Mouse (Mus musculus): Measurements from ENCODE around the gene Zfp709. TPM values are rescaled to one million over a fixed set of nuclear protein-coding genes. Genes with fewer than 3 reads are reported as not detected.

Zfp709 gene
- polyA plus RNA-seq, 1 experiment from 2014 or later: 7.3 TPM

Other genes starting within 250 kb of the Zfp709 start
- 22.4 and 23.1 TPM in 2 replicates for gene Unc13a, start 210.3 kb upstream of the Zfp709 start, polyA plus RNA-seq (2015; fragmentation: Nextera tagmentation; extraction: Ambion mirVana)
- gene Jak3, start 205.7 kb upstream of the Zfp709 start, polyA plus RNA-seq (2015; fragmentation: Nextera tagmentation; extraction: Ambion mirVana): 7.3 and 8.1 TPM in 2 replicates
- gene Insl3, start 192.8 kb upstream of the Zfp709 start, polyA plus RNA-seq (2015; fragmentation: Nextera tagmentation; extraction: Ambion mirVana): 1.2 and 1.5 TPM in 2 replicates
- gene B3gnt3, start 180.2 kb upstream of the Zfp709 start, polyA plus RNA-seq (2015; fragmentation: Nextera tagmentation; extraction: Ambion mirVana): 0.44 and 0.62 TPM in 2 replicates
- 78.6 and 89.5 TPM in 2 replicates for gene Fcho1, start 156.3 kb upstream of the Zfp709 start, polyA plus RNA-seq (2015; fragmentation: Nextera tagmentation; extraction: Ambion mirVana)
- gene Zfp882, start 26.6 kb downstream of the Zfp709 start, polyA plus RNA-seq (2015; fragmentation: Nextera tagmentation; extraction: Ambion mirVana): 12.9 and 16.1 TPM in 2 replicates
- gene Zfp617, start 26.6 kb downstream of the Zfp709 start, polyA plus RNA-seq (2015; fragmentation: Nextera tagmentation; extraction: Ambion mirVana): 33.3 and 34.6 TPM in 2 replicates
- 16.8 and 18.5 TPM in 2 replicates for gene Zfp961, start 69.0 kb downstream of the Zfp709 start, polyA plus RNA-seq (2015; fragmentation: Nextera tagmentation; extraction: Ambion mirVana)
- gene Cyp4f18, start 127.6 kb downstream of the Zfp709 start, polyA plus RNA-seq (2015; fragmentation: Nextera tagmentation; extraction: Ambion mirVana): 0.88 and 0.92 TPM in 2 replicates
- gene Olfr372, start 159.2 kb downstream of the Zfp709 start, polyA plus RNA-seq (2015; fragmentation: Nextera tagmentation; extraction: Ambion mirVana): not detected in 2 replicates
- not detected in 2 replicates for gene Olfr373, start 201.2 kb downstream of the Zfp709 start, polyA plus RNA-seq (2015; fragmentation: Nextera tagmentation; extraction: Ambion mirVana)
- gene Olfr374, start 225.0 kb downstream of the Zfp709 start, polyA plus RNA-seq (2015; fragmentation: Nextera tagmentation; extraction: Ambion mirVana): 0.03 TPM in 1 of 2 replicates, not detected in the other

Data from hindbrain, embryonic 16.5 days (tissue).